Mouse (Mus musculus) hindbrain, embryonic 15.5 days (tissue): ENCODE results near the gene Nrap. TPM values are rescaled to one million over a fixed set of nuclear protein-coding genes. Genes with fewer than 3 reads are reported as not detected.

Experiments used
- ATAC-seq: fragments of 200-750 bp; cut with Nextera tagmentation; 2 replicates; pipeline ENCODE4 v1.8.0; 2017; ENCODE audit warnings: low read depth, moderate number of reproducible peaks, moderate TSS enrichment; ENCODE audit not compliant: low FRiP score
- H3K27ac ChIP-seq: fragments of 300-500 bp; sonication (generic); replicated peaks from 2 replicates; pipeline ENCODE4 v1.5.1; 2015; ENCODE audit warnings: mild to moderate bottlenecking, inconsistent platforms
- H3K27me3 ChIP-seq: fragments of 300-500 bp; sonication (generic); 2 replicates; pipeline ENCODE4 v1.6.1; 2015; ENCODE audit warnings: control low read depth, inconsistent platforms
- H3K36me3 ChIP-seq: fragments of 300-500 bp; sonication (generic); 2 replicates; pipeline ENCODE4 v1.6.1; 2015; ENCODE audit warnings: control low read depth, inconsistent platforms
- H3K4me1 ChIP-seq: fragments of 300-500 bp; sonication (generic); replicated peaks from 2 replicates; pipeline ENCODE4 v1.6.1; 2015; ENCODE audit warnings: control low read depth, inconsistent platforms
- H3K4me2 ChIP-seq: fragments of 300-500 bp; sonication (generic); 2 replicates; pipeline ENCODE4 v1.6.1; 2015; ENCODE audit warnings: moderate library complexity, mild to moderate bottlenecking, inconsistent platforms
- H3K4me3 ChIP-seq: fragments of 300-500 bp; sonication (generic); 2 replicates; pipeline ENCODE4 v1.5.1; 2015; ENCODE audit warnings: mild to moderate bottlenecking, inconsistent platforms
- H3K9ac ChIP-seq: fragments of 300-500 bp; sonication (generic); 2 replicates; pipeline ENCODE4 v1.6.1; 2015; ENCODE audit warnings: inconsistent platforms
- H3K9me3 ChIP-seq: fragments of 300-500 bp; sonication (generic); 2 replicates; pipeline ENCODE4 v1.6.1; 2016; ENCODE audit warnings: control low read depth, inconsistent platforms
- WGBS: fragments of 180-500 bp; shearing (Covaris S2); methylation state at CpG from one replicate; pipeline ENCODE4 v1.1.7; 2015; 5-methylcytosine and 5-hydroxymethylcytosine counted together
- polyA plus RNA-seq: library from polyadenylated mRNA; unstranded; fragments of >200 nt; fragmentation: Nextera tagmentation; extraction: Ambion mirVana; gene quantifications from 2 replicates; pipeline ENCODE4 v1.2.1, GENCODE M21; 2015

Nrap gene
- polyA plus RNA-seq, 1 experiment from 2014 or later, result 0.25 TPM

- Histone ChIP-seq H3K4me3 (no peak overlapping the region), H3K4me1 (peaks cover 12% of the 10 kb centered on the region; the same call in 1 of the 2 replicates), H3K27me3 (no peaks in the 10 kb centered on the region), H3K4me2 (no peak overlapping the region), H3K9ac (no peak overlapping the region), H3K36me3 (no peaks in the 10 kb centered on the region), H3K27ac (no peak overlapping the region), H3K9me3 (no peaks in the 10 kb centered on the region)
- no peak for ATAC-seq
- 84% methylated on average over 4 of the region's 4 CpGs for WGBS
Observed at GRCm38 (mm10) chr19:56288436-56288835, 101.4 kb downstream of the Nrap start.

- Histone ChIP-seq H3K27me3 (no peaks in the 10 kb centered on the region), H3K4me1 (peaks cover 12% of the 10 kb centered on the region; the same call in 1 of the 2 replicates), H3K9me3 (no peaks in the 10 kb centered on the region), H3K4me3 (no peak overlapping the region), H3K4me2 (no peak overlapping the region), H3K9ac (no peak overlapping the region), H3K27ac (no peak overlapping the region), H3K36me3 (no peaks in the 10 kb centered on the region)
- no peak for ATAC-seq
- WGBS, result 84% methylated on average over 15 of the region's 15 CpGs
Observed at GRCm38 (mm10) chr19:56287580-56288367, 102.1 kb downstream of the Nrap start.

- H3K27ac ChIP-seq, result no peak within 1 kb of the TSS
- no peak within 1 kb of the TSS for H3K4me3 ChIP-seq
- no peaks in the 10 kb centered on the region for H3K27me3 ChIP-seq
- H3K4me2 ChIP-seq, result no peak within 1 kb of the TSS
- WGBS, result 81% methylated on average over 7 of the region's 7 CpGs
- H3K9ac ChIP-seq, result no peak within 1 kb of the TSS
- no peaks in the 10 kb centered on the region for H3K9me3 ChIP-seq
- H3K36me3 ChIP-seq, result no peaks in the 10 kb centered on the region
- no peak for ATAC-seq
- peaks cover 9% of the 10 kb centered on the region; the same call in 1 of the 2 replicates for H3K4me1 ChIP-seq
Observed at GRCm38 (mm10) chr19:56286866-56287265, 103.0 kb downstream of the Nrap start, which contains the start of gene Habp2. Gene Habp2, plus strand, starts transcription at chr19:56287137.

GRCm38 (mm10) chr19:56285222-56285621 is 104.6 kb downstream of the Nrap start:
- H3K27ac ChIP-seq, result no peak overlapping the region
- ATAC-seq, result no peak
- no peaks in the 10 kb centered on the region for H3K27me3 ChIP-seq
- H3K4me2 ChIP-seq, result no peak overlapping the region
- 76% methylated on average over 4 of the region's 4 CpGs for WGBS
- no peaks in the 10 kb centered on the region for H3K4me1 ChIP-seq
- no peaks in the 10 kb centered on the region for H3K9me3 ChIP-seq
- no peaks in the 10 kb centered on the region for H3K36me3 ChIP-seq
- no peak overlapping the region for H3K9ac ChIP-seq
- no peak overlapping the region for H3K4me3 ChIP-seq

GRCm38 (mm10) chr19:56278366-56278765 is 111.5 kb downstream of the Nrap start:
- H3K4me3 ChIP-seq, result no peak overlapping the region
- H3K4me1 ChIP-seq, result no peaks in the 10 kb centered on the region
- H3K9me3 ChIP-seq, result no peaks in the 10 kb centered on the region
- WGBS, result 84% methylated on average over 11 of the region's 11 CpGs
- H3K4me2 ChIP-seq, result no peak overlapping the region
- H3K36me3 ChIP-seq, result no peaks in the 10 kb centered on the region
- H3K9ac ChIP-seq, result no peak overlapping the region
- no peaks in the 10 kb centered on the region for H3K27me3 ChIP-seq
- H3K27ac ChIP-seq, result no peak overlapping the region
- no peak for ATAC-seq

- 84% methylated on average over 4 of the region's 4 CpGs for WGBS
- H3K36me3 ChIP-seq, result no peaks in the 10 kb centered on the region
Observed at GRCm38 (mm10) chr19:56277951-56278350, 111.9 kb downstream of the Nrap start.

GRCm38 (mm10) chr19:56277140-56277804 is 112.6 kb downstream of the Nrap start:
- Histone ChIP-seq H3K9ac (no peak overlapping the region), H3K27ac (no peak overlapping the region), H3K9me3 (no peaks in the 10 kb centered on the region), H3K27me3 (no peaks in the 10 kb centered on the region), H3K36me3 (no peaks in the 10 kb centered on the region), H3K4me2 (no peak overlapping the region), H3K4me3 (no peak overlapping the region), H3K4me1 (no peaks in the 10 kb centered on the region)
- no peak for ATAC-seq
- WGBS, result 53% methylated on average over 3 of the region's 3 CpGs

More at GRCm38 (mm10) chr19:56277951-56278350, 111.9 kb downstream of the Nrap start:
- H3K4me1 ChIP-seq, result no peaks in the 10 kb centered on the region
- no peak overlapping the region for H3K27ac ChIP-seq
- no peak overlapping the region for H3K4me3 ChIP-seq
- H3K27me3 ChIP-seq, result no peaks in the 10 kb centered on the region
- H3K4me2 ChIP-seq, result no peak overlapping the region
- H3K9me3 ChIP-seq, result no peaks in the 10 kb centered on the region
- H3K9ac ChIP-seq, result no peak overlapping the region
- ATAC-seq, result no peak

- ATAC-seq, result no peak
- Histone ChIP-seq H3K36me3 (no peaks in the 10 kb centered on the region), H3K4me3 (no peak overlapping the region), H3K27ac (no peak overlapping the region), H3K9ac (no peak overlapping the region), H3K27me3 (no peaks in the 10 kb centered on the region), H3K9me3 (no peaks in the 10 kb centered on the region), H3K4me1 (no peaks in the 10 kb centered on the region), H3K4me2 (no peak overlapping the region)
- WGBS, result 82% methylated on average over 8 of the region's 8 CpGs
Observed at GRCm38 (mm10) chr19:56272081-56272480, 117.8 kb downstream of the Nrap start.

Other genes with a start within 250 kb of the Nrap start
- gene Habp2, start 102.9 kb downstream of the Nrap start, polyA plus RNA-seq, result 0.16 TPM in 1 of 2 replicates, not detected in the other
- 21.5 and 22.0 TPM in 2 replicates for gene Casp7, start 7.1 kb upstream of the Nrap start, polyA plus RNA-seq
- 0.13 and 0.30 TPM in 2 replicates for gene Plekhs1, start 71.6 kb upstream of the Nrap start, polyA plus RNA-seq
- gene Dclre1a, start 158.2 kb upstream of the Nrap start, polyA plus RNA-seq, result 9.6 and 11.2 TPM in 2 replicates
- 7.4 and 8.8 TPM in 2 replicates for gene Nhlrc2, start 158.2 kb upstream of the Nrap start, polyA plus RNA-seq